In the genomic region with DNA sequence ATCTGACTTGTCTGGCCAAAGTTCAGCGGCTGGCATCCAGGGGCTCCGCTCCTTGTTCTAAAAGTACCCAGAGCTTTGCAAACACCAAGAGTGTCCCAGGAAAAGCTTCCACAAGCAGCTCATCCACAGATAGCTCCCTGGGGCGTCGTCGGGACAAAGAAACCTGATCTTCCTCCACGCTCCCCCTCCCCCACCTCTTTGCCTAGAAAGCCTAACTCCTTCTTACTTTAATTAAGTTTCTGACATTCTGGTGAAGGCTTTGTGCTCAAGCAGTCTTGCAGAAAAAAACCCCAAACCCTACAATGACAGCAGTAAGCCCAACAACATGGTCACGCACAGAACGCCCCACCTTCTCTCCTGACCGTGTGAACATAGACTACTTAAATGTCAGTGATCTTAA, we compare ENCODE assay signal across 14 mouse cellular contexts.
DNase-seq lines count a peak whose midpoint lies in the region; ATAC-seq and TF ChIP-seq lines count a peak whose summit lies in the region.
"Had no signal": no experiment of that assay in that cellular context is flagged by ENCODE, and none has a peak within 500 bp of the region (broad histone marks: within the 10 kb centered on the region; RNA-seq: fewer than 3 reads in every experiment).

No protein-coding gene starts in this region.

- H3K9ac ChIP-seq in heart, embryonic 11.5 days (ENCODE audit: low read depth, low read length), result no peak overlapping the region
- H3K9ac ChIP-seq in heart, adult 2 months (ENCODE audit: low read depth, low read length), result no peak overlapping the region
- no peak overlapping the region for H3K9ac ChIP-seq in limb, embryonic 13.5 days
- H3K9ac ChIP-seq: liver, embryonic 14.5 days had no signal

- H3K4me2 ChIP-seq in heart, embryonic 11.5 days, result peak overlapping the region; percentile 24; the same call in 1 of the 2 replicates
- H3K4me2 ChIP-seq in limb, embryonic 13.5 days (replicated peaks), result no peak overlapping the region

- H3K79me2 ChIP-seq in heart, adult 2 months (replicated peaks; ENCODE audit: control insufficient read depth, insufficient read depth, low read length), result no peaks in the 10 kb centered on the region

- 23% methylated on average over 9 of the region's 9 CpGs for WGBS in heart, embryonic 11.5 days (ENCODE audit: insufficient replicate concordance)
- WGBS in heart, adult 2 months, result 54% methylated on average over 9 of the region's 9 CpGs
- 18% methylated on average over 9 of the region's 9 CpGs for WGBS in limb, embryonic 13.5 days

- 0 out of 2 replicates have a peak, but pooled peaks cover 5% of the 10 kb centered on the region for H3K4me1 ChIP-seq in heart, embryonic 11.5 days (ENCODE audit: control insufficient read depth, insufficient read depth, low read length)
- no peaks in the 10 kb centered on the region; the same call in 1 of the 2 replicates for H3K4me1 ChIP-seq in heart, adult 2 months (ENCODE audit: control insufficient read depth, insufficient read depth, low read length)
- peaks cover 25% of the 10 kb centered on the region for H3K4me1 ChIP-seq in limb, embryonic 13.5 days

- ATAC-seq in heart, embryonic 11.5 days (replicated peaks; ENCODE audit: insufficient number of reproducible peaks, low FRiP score, low TSS enrichment), result no peak
- 0 out of 2 replicates have a peak, but pooled peaks have one; percentile 16 for ATAC-seq in limb, embryonic 13.5 days (ENCODE audit: low FRiP score, low read depth)
- ATAC-seq: intestine, embryonic 16.5 days had no signal

- intact Hi-C loops in heart, adult 2 months (cut with DNase I), result no loop called here

- TF ChIP-seq CTCF in heart, adult 2 months (IDR thresholded peaks at IDR 0.05), result no peak

- 0 out of 2 replicates have a peak, but pooled peaks cover 5% of the 10 kb centered on the region for H3K27me3 ChIP-seq in heart, embryonic 11.5 days (ENCODE audit: control insufficient read depth, insufficient read depth, low read length)
- H3K27me3 ChIP-seq in heart, adult 2 months (ENCODE audit: control insufficient read depth, insufficient read depth, low read length), result no peaks in the 10 kb centered on the region
- no peaks in the 10 kb centered on the region for H3K27me3 ChIP-seq in limb, embryonic 13.5 days

- H3K9me3 ChIP-seq in heart, embryonic 11.5 days (replicated peaks; ENCODE audit: control insufficient read depth, low read length), result no peaks in the 10 kb centered on the region
- no peaks in the 10 kb centered on the region for H3K9me3 ChIP-seq in limb, embryonic 13.5 days

- DNase-seq in heart, adult 2 months, result no peak
- DNase-seq in kidney, postnatal 4 days, result peak; percentile 65 to 74
- DNase-seq in kidney, adult 9 months, result no peak
- peak; percentile 65 for DNase-seq in embryo, embryonic 11 days
- DNase-seq in c-Kit-positive CD71-positive TER-119-positive erythroid progenitor cells, embryonic 14.5 days (ENCODE audit: low spot score), result no peak
- no peak for DNase-seq in thymus, adult 18-20 months
- DNase-seq: cerebellum, adult 9-10 months; layer of hippocampus, adult 9-11 months; lung, postnatal 10 days; thymus, postnatal 14 days had no signal

- H3K4me3 ChIP-seq in heart, embryonic 11.5 days (ENCODE audit: low read depth, low read length), result no peak overlapping the region
- no peak overlapping the region for H3K4me3 ChIP-seq in heart, adult 2 months
- no peak overlapping the region for H3K4me3 ChIP-seq in limb, embryonic 13.5 days

- H3K27ac ChIP-seq in heart, embryonic 11.5 days (ENCODE audit: low read depth, low read length), result no peak overlapping the region
- H3K27ac ChIP-seq in heart, adult 2 months, result no peak overlapping the region
- no peak overlapping the region for H3K27ac ChIP-seq in limb, embryonic 13.5 days
- H3K27ac ChIP-seq: liver, embryonic 14.5 days had no signal

- TF ChIP-seq EP300 in heart, adult 2 months (IDR thresholded peaks at IDR 0.05; ENCODE audit: insufficient read depth, low read depth, low read length), result no peak

- H3K36me3 ChIP-seq in heart, embryonic 11.5 days (ENCODE audit: control insufficient read depth, insufficient read depth, low read length), result no peaks in the 10 kb centered on the region
- no peaks in the 10 kb centered on the region for H3K36me3 ChIP-seq in heart, adult 2 months (ENCODE audit: control insufficient read depth, insufficient read depth, low read length)
- no peaks in the 10 kb centered on the region for H3K36me3 ChIP-seq in limb, embryonic 13.5 days

- TF ChIP-seq POLR2A in heart, adult 2 months (IDR thresholded peaks at IDR 0.05; ENCODE audit: insufficient read depth, low read depth, low read length), result no peak

Comparison
In these comparisons a context has a peak if more than half of its experiments do, and no peak if none do; other contexts are left out.
1. DNase-seq: peak in kidney, postnatal 4 days (2 of 2) and embryo, embryonic 11 days (single experiment); none in heart, adult 2 months (0 of 2), kidney, adult 9 months (single experiment), c-Kit-positive CD71-positive TER-119-positive erythroid progenitor cells, embryonic 14.5 days (single experiment) and thymus, adult 18-20 months (0 of 2).